Mouse (Mus musculus) MEL (cell line): ENCODE results near the gene Hoxc4.

Experiments used
- CHD1 ChIP-seq: IDR thresholded peaks from 2 replicates; pipeline ENCODE4 v1.6.1; 2012; ENCODE audit warnings: low read depth, mild to moderate bottlenecking, inconsistent platforms, low read length, improper control_type of control experiment
- CTCF ChIP-seq, 3 experiments: IDR thresholded peaks in 2 of 3; conservative IDR thresholded peaks in 1 of 3; 2 replicates each; pipeline ENCODE4 v1.5.1; 2011 to 2012; ENCODE audit warnings: low read length in 3 of 3, low read depth in 2 of 3, mild to moderate bottlenecking in 2 of 3, improper control_type of control experiment in 1 of 3, inconsistent platforms in 1 of 3, mixed read lengths in 1 of 3, moderate library complexity in 1 of 3; ENCODE audit not compliant: control insufficient read depth in 1 of 3, insufficient read depth in 1 of 3, poor library complexity in 1 of 3, severe bottlenecking in 1 of 3
- EP300 ChIP-seq, 2 experiments: IDR thresholded peaks; 2 replicates each; pipeline ENCODE4 v1.6.1; 2011; ENCODE audit warnings: improper control_type of control experiment in 2 of 2, low read length in 2 of 2, low read depth in 1 of 2, mild to moderate bottlenecking in 1 of 2
- MEF2A ChIP-seq: IDR thresholded peaks from 2 replicates; pipeline ENCODE4 v1.6.1; 2014; ENCODE audit warnings: low read depth, mild to moderate bottlenecking, inconsistent platforms, low read length, improper control_type of control experiment; ENCODE audit not compliant: poor library complexity, insufficient replicate concordance, severe bottlenecking; ENCODE audit errors: extremely low read depth
- MXI1 ChIP-seq: IDR thresholded peaks from 2 replicates; pipeline ENCODE4 v1.6.1; 2011; ENCODE audit warnings: mild to moderate bottlenecking, low read depth, low read length, improper control_type of control experiment
- POLR2A ChIP-seq, 2 experiments: IDR thresholded peaks; 2 replicates each; pipeline ENCODE4 v1.6.1; 2011 to 2012; ENCODE audit warnings: low read length in 2 of 2, mild to moderate bottlenecking in 2 of 2, control low read depth in 1 of 2, improper control_type of control experiment in 1 of 2, low read depth in 1 of 2, moderate library complexity in 1 of 2; ENCODE audit not compliant: control insufficient read depth in 1 of 2, insufficient read depth in 1 of 2, poor library complexity in 1 of 2
- TCF12 ChIP-seq: IDR thresholded peaks from 2 replicates; pipeline ENCODE4 v1.6.1; 2014; ENCODE audit warnings: low read depth, mild to moderate bottlenecking, inconsistent platforms, low read length, improper control_type of control experiment, moderate library complexity
- USF1 ChIP-seq: IDR thresholded peaks from 2 replicates; pipeline ENCODE4 v1.6.1; 2014; ENCODE audit warnings: low read depth, mild to moderate bottlenecking, inconsistent platforms, low read length, improper control_type of control experiment, moderate library complexity
- USF2 ChIP-seq, 2 experiments: IDR thresholded peaks; 2 replicates each; pipeline ENCODE4 v1.6.1; 2011 to 2012; ENCODE audit warnings: improper control_type of control experiment in 2 of 2, low read length in 2 of 2, borderline replicate concordance in 1 of 2, inconsistent platforms in 1 of 2, low read depth in 1 of 2, mild to moderate bottlenecking in 1 of 2; ENCODE audit not compliant: insufficient read depth in 1 of 2
- ZKSCAN1 ChIP-seq: IDR thresholded peaks from 2 replicates; pipeline ENCODE4 v1.6.1; 2012; ENCODE audit warnings: low read depth, mild to moderate bottlenecking, inconsistent platforms, low read length, improper control_type of control experiment, moderate library complexity

- TF ChIP-seq POLR2A (IDR thresholded peaks at IDR 0.05; ENCODE audit: control insufficient read depth in 1 of 2, insufficient read depth in 1 of 2, low read depth in 1 of 2, low read length in 2 of 2, poor library complexity in 1 of 2): no peak
- TF ChIP-seq USF2 (IDR thresholded peaks at IDR 0.05; ENCODE audit: borderline replicate concordance in 1 of 2, insufficient read depth in 1 of 2, low read depth in 1 of 2, low read length in 2 of 2): no peak
- TF ChIP-seq CTCF (IDR thresholded peaks at IDR 0.05 in 2 of 3, conservative IDR thresholded peaks at IDR 0.05 in 1 of 3; ENCODE audit: control insufficient read depth in 1 of 3, insufficient read depth in 1 of 3, low read depth in 2 of 3, low read length in 3 of 3, poor library complexity in 1 of 3, severe bottlenecking in 1 of 3): no peak
- no peak for TF ChIP-seq USF1
- no peak for TF ChIP-seq EP300 (IDR thresholded peaks at IDR 0.05; ENCODE audit: low read depth in 1 of 2, low read length in 2 of 2)
- TF ChIP-seq TCF12: no peak
- no peak for TF ChIP-seq CHD1
- no peak for TF ChIP-seq ZKSCAN1
- no peak for TF ChIP-seq MXI1
- TF ChIP-seq MEF2A: no peak
These were observed 46.0 kb upstream of the Hoxc4 start for GRCm38 (mm10) chr15:102972753-102973152.
